Mouse (Mus musculus): Measurements from ENCODE around the gene Gpx4.

GRCm38 (mm10) chr10:80036832-80037231 is 10.1 kb upstream of the Gpx4 start:
- TF ChIP-seq CTCF (IDR thresholded peaks at IDR 0.05; ENCODE audit: borderline replicate concordance, extremely low read depth, insufficient read depth, insufficient read length) (no peak), POLR2A (IDR thresholded peaks at IDR 0.05; ENCODE audit: borderline replicate concordance, extremely low read depth, insufficient read depth, insufficient read length, poor library complexity, severe bottlenecking) (no peak)

Data from brain, embryonic 14.5 days (tissue).